Mouse (Mus musculus) MEL (cell line): ENCODE measurements around the gene H2-T22.
"Not testable (repeated sequence)": the region's sequence is repeated elsewhere in the genome, so short reads cannot be mapped to it uniquely, and the experiment has no call there.

Source experiments
- CHD1 ChIP-seq: IDR thresholded peaks from 2 replicates; pipeline ENCODE4 v1.6.1; 2012; ENCODE audit warnings: low read depth, mild to moderate bottlenecking, inconsistent platforms, low read length, improper control_type of control experiment
- CHD2 ChIP-seq: IDR thresholded peaks from 2 replicates; pipeline ENCODE4 v1.6.1; 2011; ENCODE audit warnings: low read length, improper control_type of control experiment
- ZNF384 ChIP-seq: IDR thresholded peaks from 2 replicates; pipeline ENCODE4 v1.6.1; 2012; ENCODE audit warnings: low read depth, mild to moderate bottlenecking, inconsistent platforms, low read length, improper control_type of control experiment

- TF ChIP-seq ZNF384, CHD2, CHD1: not testable (repeated sequence)
Measured at GRCm38 (mm10) chr17:36034524-36034923, 8.0 kb downstream of the H2-T22 start.
